Mouse (Mus musculus) A20 (cell line): ENCODE data around the gene Sumf1.

Source experiments
- DNase-seq: peaks from one replicate; pipeline ENCODE4 v3.0.0-alpha.2; 2011; ENCODE audit warnings: low read depth, low spot score

Gene Sumf1

GRCm38 (mm10) chr6:108184847-108185684, at the start of gene Sumf1:
Gene Sumf1, minus strand, starts transcription at chr6:108185582.
- peak; percentile 91 for DNase-seq

- no peak for DNase-seq
These were observed 49.2 kb upstream of the Sumf1 start for GRCm38 (mm10) chr6:108234536-108234935.

- DNase-seq: no peak
These were observed 47.7 kb upstream of the Sumf1 start for GRCm38 (mm10) chr6:108233070-108233469.

GRCm38 (mm10) chr6:108231892-108232710, 46.7 kb upstream of the Sumf1 start:
- DNase-seq: no peak

- no peak for DNase-seq
These were observed 45.2 kb upstream of the Sumf1 start for GRCm38 (mm10) chr6:108230608-108231007.

- no peak for DNase-seq
These were observed 43.2 kb upstream of the Sumf1 start for GRCm38 (mm10) chr6:108228601-108229000.

- peak; percentile 44 for DNase-seq
These were observed 42.7 kb upstream of the Sumf1 start for GRCm38 (mm10) chr6:108228048-108228447.

- no peak for DNase-seq
These were observed 42.1 kb upstream of the Sumf1 start for GRCm38 (mm10) chr6:108227461-108227860.

GRCm38 (mm10) chr6:108226230-108226629, 40.8 kb upstream of the Sumf1 start:
- DNase-seq: no peak

GRCm38 (mm10) chr6:108225027-108225426, 39.6 kb upstream of the Sumf1 start:
- no peak for DNase-seq

GRCm38 (mm10) chr6:108224361-108224760, 39.0 kb upstream of the Sumf1 start:
- DNase-seq: no peak

GRCm38 (mm10) chr6:108222875-108223274, 37.5 kb upstream of the Sumf1 start:
- DNase-seq: peak; percentile 75

GRCm38 (mm10) chr6:108222435-108222834, 37.1 kb upstream of the Sumf1 start:
- DNase-seq: no peak

GRCm38 (mm10) chr6:108217987-108218386, 32.6 kb upstream of the Sumf1 start:
- no peak for DNase-seq

GRCm38 (mm10) chr6:108216832-108217231, 31.4 kb upstream of the Sumf1 start:
- no peak for DNase-seq

- DNase-seq: no peak
These were observed 30.7 kb upstream of the Sumf1 start for GRCm38 (mm10) chr6:108216091-108216490.

- DNase-seq: peak; percentile 49
These were observed 29.0 kb upstream of the Sumf1 start for GRCm38 (mm10) chr6:108214294-108214925.

GRCm38 (mm10) chr6:108213481-108214293, 28.3 kb upstream of the Sumf1 start:
- DNase-seq: peak; percentile 29

- DNase-seq: peak; percentile 99
These were observed 27.5 kb upstream of the Sumf1 start, which contains the start of gene Itpr1 for GRCm38 (mm10) chr6:108212881-108213295. Gene Itpr1, plus strand, starts transcription at chr6:108213096.

- no peak for DNase-seq
These were observed 26.8 kb upstream of the Sumf1 start for GRCm38 (mm10) chr6:108211896-108212880.
